Mouse (Mus musculus): ENCODE measurements around the gene Nr4a2.

Gene Nr4a2

DNA sequence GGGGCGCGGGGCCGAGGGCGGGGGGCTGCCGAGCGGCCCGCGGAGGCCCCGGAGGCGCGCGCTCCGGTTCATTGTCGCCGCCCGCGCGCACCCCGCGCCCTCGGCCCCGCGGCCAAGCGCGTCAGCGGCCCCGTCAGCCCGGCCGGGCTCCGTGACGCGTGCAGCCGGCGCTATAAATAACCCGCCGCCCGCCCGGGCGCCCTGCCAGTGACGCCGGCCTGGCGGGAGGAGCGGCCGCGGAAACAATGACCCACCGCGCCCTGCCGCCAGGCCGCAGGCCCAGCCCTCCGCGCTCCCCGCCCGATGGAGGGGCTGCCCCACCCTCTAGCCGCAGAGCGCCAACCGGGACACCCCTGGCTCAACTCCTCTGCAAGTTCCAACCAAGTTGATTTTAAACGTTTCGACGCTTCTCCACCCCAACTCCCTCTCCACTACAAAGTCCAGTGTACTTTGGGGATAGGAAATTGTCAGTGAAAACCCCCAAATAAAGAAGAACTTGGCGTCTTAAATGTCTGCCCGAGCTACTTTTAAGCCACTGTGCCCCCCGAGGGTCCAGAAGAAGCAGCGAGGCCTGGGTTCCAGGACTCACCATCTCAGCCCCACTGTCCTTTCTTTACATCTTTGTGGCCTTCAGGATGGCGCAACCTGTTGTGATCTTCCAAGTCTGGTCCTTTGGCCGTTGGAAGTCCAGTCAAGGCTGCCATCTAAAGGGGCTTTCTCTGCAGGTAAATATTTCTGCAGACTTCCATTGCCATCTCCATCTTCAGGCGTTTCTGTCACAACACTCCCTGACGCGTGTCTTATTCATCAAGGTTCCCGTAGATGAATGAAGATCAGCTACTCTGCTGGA, at the start of gene Nr4a2:
Gene Nr4a2 (minus strand): TSS at position 13 of the 850 bp plus-strand sequence.
- DNase-seq (ENCODE audit: extremely low spot score, low spot score) = peak; percentile 82

GRCm38 (mm10) chr2:57165416-57165815, 41.6 kb upstream of the Nr4a2 start:
- DNase-seq (ENCODE audit: extremely low spot score, low spot score) = no peak

- no peak for DNase-seq (ENCODE audit: extremely low spot score, low spot score)
These were observed 33.0 kb upstream of the Nr4a2 start for GRCm38 (mm10) chr2:57156814-57157213.

- no peak for DNase-seq (ENCODE audit: extremely low spot score, low spot score)
These were observed 26.0 kb upstream of the Nr4a2 start for GRCm38 (mm10) chr2:57149796-57150195.

DNA sequence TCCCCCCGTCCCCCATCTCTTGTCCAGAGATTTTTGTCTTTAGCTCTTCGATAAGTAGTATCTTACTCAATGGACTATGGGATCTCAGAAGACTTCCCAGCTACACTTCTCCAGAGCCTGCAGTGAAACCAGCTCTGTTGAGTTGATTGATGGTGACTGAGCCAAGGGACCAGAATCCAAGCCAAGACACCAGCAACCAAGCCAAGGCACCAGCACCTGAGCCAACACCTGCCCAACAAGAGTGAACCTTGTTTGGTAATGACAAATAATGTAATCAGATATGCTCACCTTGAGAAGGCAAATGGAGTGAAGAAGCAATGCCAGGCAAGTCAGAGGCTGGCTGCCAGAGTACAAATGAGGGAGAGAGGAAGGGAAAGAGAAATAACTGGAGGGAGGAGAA, 24.4 kb upstream of the Nr4a2 start:
- no peak for DNase-seq (ENCODE audit: extremely low spot score, low spot score)

GRCm38 (mm10) chr2:57145646-57146421, 22.0 kb upstream of the Nr4a2 start:
- no peak for DNase-seq (ENCODE audit: extremely low spot score, low spot score)

DNA sequence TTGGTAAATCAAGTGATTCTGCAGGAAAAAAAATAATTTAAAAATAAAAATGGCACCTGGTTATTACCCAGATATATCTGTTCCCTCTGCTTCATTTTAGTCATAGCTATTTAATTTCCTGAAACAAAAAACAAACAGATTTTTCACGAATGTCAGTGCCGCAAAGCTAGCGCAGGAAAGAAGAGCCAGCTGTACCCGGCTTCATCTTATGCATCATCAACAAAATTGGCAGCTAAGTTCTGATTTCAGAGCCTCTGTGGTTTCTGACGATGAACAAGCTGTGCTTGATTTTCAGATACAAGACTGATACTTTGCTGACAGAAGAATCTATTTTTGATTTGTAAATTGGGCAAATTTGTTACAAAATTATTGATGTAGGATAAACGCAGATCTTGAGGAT, 14.8 kb upstream of the Nr4a2 start:
- DNase-seq (ENCODE audit: extremely low spot score, low spot score) = no peak

GRCm38 (mm10) chr2:57127461-57127860, 3.7 kb upstream of the Nr4a2 start:
- no peak for DNase-seq (ENCODE audit: extremely low spot score, low spot score)

DNA sequence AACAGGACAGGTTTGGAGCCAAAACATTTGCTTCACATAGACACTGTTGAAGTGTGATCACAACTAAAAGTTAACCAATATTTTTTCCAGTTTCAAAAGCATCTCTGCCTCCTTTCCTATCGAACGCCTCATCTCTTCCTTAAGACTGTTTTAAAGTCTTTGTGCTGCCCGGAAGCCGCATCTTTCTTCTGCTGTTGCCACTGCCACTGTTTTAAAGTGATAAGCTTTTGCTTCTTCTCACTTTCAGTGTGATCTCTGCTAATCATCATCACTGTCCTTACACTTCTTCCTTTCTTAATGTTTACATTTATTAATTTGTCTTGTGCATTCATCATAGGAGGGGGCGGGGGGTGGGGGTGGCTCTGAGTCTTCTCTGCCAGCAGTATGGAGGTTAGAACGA, 2.1 kb upstream of the Nr4a2 start:
- DNase-seq (ENCODE audit: extremely low spot score, low spot score) = no peak

GRCm38 (mm10) chr2:57122986-57123980, 520 bp downstream of the Nr4a2 start:
- DNase-seq (ENCODE audit: extremely low spot score, low spot score) = peak; percentile 84

GRCm38 (mm10) chr2:57121110-57121509, 2.7 kb downstream of the Nr4a2 start:
- DNase-seq (ENCODE audit: extremely low spot score, low spot score) = no peak

DNA sequence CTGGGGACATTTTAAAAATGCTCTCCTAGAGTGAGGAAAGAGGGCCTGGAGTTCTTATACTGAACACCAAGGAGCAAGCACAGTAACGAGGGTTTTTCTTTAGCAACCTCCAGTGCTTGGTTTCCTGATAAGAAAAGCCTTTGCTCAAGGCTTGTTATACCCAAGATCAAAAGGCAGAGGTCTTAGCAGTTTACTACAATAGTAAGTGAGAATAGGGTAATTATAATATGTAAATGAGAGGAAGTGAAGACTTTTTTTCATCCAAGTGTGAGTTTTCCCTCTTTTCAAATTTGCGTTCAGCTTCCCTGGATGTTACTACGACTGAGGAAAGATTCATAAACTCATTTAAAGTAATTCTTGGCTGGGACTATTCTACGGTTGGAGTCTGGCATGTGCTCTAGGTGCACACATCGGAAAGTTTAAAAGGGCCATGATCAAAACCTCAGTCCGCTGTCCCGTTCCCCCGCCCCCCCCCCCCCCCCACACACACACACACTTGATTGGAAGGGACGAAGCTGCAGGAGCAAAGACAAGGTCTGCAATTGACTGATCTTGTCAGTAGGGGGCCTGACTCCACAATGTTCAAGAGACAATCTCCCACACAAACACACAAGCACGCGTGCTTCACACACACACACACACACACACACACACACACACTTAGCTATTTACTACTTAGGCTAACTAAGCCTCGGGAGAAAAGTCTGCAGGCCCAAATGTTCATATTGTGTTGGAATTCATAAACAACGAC, 6.4 kb downstream of the Nr4a2 start:
- peak; percentile 62 for DNase-seq (ENCODE audit: extremely low spot score, low spot score)

GRCm38 (mm10) chr2:57116366-57117200, 7.2 kb downstream of the Nr4a2 start:
- peak; percentile 76 for DNase-seq (ENCODE audit: extremely low spot score, low spot score)

GRCm38 (mm10) chr2:57115864-57116365, 7.9 kb downstream of the Nr4a2 start:
- peak; percentile 67 for DNase-seq (ENCODE audit: extremely low spot score, low spot score)

DNA sequence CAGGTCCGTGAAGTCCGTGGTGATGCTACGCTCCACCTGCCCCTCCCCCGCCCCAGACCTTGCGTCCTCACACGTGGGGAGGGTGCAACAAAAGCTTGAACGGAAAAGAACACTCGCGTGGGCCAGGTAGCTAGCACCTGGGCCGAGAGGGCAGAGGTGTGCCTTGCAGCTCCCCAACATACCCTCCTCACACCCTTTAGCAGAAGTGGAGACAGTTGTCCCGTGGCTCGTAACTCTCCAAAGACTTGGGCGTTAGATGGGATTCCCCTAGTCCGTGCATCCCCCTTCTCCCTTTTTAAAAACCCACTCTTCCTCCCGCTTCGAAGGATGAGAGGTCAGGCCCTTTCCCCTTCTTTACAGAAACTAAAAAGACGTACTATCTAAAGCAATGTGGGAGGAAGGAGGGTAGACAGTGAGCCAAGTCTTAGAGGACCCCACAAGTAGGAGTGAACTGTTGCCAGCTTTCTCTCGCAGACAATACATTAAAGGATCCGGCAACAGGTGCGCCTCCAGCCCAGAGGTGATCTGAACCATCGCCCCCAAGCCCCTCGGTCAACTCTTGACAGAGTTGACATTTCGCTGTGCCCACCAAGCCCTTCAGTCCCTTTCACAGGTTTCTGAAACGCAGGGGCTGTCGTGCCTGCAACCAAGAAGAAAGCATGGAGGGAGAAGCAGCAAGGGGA, 8.5 kb downstream of the Nr4a2 start:
- peak; percentile 52 for DNase-seq (ENCODE audit: extremely low spot score, low spot score)

DNA sequence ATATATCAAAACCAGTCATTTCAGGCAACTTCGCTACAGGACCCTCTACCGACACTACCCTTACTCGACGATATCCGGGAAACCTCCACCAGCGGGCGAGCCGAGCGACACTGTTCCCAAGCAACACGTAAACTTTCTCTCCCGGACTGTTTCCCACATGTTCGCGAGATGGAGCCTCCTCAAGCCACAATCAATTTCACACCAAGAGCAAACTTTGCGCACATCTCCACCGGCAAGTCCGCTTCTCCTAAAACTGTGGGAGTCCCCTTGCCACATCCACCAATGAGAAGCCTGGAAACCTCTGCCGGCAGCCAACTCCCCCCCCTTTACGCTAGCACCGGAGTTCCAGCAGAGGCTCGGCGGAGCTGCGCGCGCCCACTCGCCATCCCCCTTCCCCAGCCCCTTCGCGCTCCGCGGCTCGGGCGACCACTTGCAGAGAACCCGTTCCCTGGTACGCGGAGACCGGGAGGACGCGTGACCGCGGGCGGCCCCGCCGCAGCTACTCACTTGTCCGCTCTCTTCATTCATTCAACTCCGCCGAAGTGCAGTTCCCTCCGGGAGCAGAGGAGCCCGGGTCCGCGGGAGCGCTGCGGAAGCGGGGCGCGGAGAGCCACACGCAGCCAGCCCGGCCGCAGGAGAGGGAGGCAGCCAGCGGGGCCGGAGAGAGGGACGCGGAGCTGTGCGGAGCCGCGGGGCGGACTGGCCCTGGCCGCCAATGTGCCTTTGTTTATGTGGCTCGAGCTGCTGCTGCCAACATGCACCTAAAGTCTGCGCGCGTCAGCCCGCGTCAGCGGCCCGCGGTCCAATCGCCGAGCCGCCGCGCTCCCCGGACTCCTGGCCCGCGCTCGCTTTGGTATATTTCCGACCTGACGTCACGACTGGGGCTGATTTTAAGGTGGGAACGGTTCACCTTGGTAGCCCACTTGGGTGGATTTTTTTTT, 9.3 kb downstream of the Nr4a2 start:
- peak; percentile 86 for DNase-seq (ENCODE audit: extremely low spot score, low spot score)

- DNase-seq (ENCODE audit: extremely low spot score, low spot score) = no peak
These were observed 10.4 kb downstream of the Nr4a2 start for GRCm38 (mm10) chr2:57113431-57113830.

GRCm38 (mm10) chr2:57112949-57113348, 10.9 kb downstream of the Nr4a2 start:
- DNase-seq (ENCODE audit: extremely low spot score, low spot score) = no peak

All from neural tube, embryonic 10.5 days (tissue).